22 mouse cellular contexts compared by ENCODE assay signal in the genomic region with DNA sequence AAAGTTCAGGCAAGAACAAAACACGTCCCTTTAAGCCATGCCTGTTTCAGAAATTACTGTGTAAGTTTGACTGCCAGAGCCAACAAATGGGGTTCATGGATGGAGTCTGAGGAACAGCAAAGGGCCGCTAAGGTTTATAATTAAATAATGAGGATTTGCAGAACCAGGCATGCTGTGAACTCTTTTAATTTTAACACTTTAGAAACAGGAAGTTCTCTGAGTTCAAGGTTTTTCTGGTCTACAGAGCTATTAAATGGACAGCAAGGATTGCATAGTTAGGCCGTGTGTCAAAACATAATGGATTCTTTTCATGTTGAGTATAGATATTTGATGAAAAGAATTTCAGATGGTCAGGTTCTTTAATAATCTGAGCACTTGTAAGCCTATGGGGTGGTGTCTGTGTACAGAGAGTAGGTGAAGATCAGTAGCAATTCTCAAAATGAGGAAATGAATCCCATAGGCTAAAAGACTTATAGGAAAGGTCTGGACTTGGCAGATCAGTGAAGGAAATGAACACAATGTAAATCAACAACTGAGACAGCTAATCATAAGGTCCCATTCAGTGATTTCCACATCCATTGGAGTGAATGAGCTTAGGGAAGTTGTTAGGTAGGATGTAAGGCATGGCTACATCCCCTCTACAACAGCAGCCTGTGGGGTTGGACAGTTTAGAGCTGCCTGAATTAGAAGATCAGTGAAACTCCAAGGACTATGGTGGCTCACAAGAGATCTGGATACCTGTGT. TPM values are rescaled to one million over a fixed set of nuclear protein-coding genes. Genes with fewer than 3 reads are reported as not detected.
DNase-seq lines count a peak whose midpoint lies in the region; ATAC-seq and TF ChIP-seq lines count a peak whose summit lies in the region.
"Not testable (repeated sequence)": the region's sequence is repeated elsewhere in the genome, so short reads cannot be mapped to it uniquely, and the experiment has no call there.
"Had no signal": no experiment of that assay in that cellular context is flagged by ENCODE, and none has a peak within 500 bp of the region (broad histone marks: within the 10 kb centered on the region; RNA-seq: fewer than 3 reads in every experiment).

No protein-coding gene starts in this region.

- H3K4me1 ChIP-seq in lung, postnatal 0 days (ENCODE audit: insufficient read depth, low read depth, low read length), result not testable (repeated sequence)

- not testable (repeated sequence) for H3K9me3 ChIP-seq in lung, postnatal 0 days (ENCODE audit: low read length)

- peak; percentile 56 for ATAC-seq in common myeloid progenitor, adult 5-6 weeks (replicated peaks; ENCODE audit: low read depth, poor library complexity, severe bottlenecking)
- ATAC-seq in granulocyte monocyte progenitor cell, adult 5-6 weeks (replicated peaks; ENCODE audit: poor library complexity, severe bottlenecking), result peak; percentile 98
- not testable (repeated sequence) for ATAC-seq in lung, postnatal 0 days
- ATAC-seq in megakaryocyte, adult 5-6 weeks (ENCODE audit: poor library complexity, severe bottlenecking), result peak; percentile 74
- ATAC-seq in megakaryocyte progenitor cell, adult 5-6 weeks (replicated peaks; ENCODE audit: poor library complexity), result peak; percentile 66

- H3K4me2 ChIP-seq in lung, postnatal 0 days (replicated peaks; ENCODE audit: low read depth, low read length), result not testable (repeated sequence)

- not testable (repeated sequence) for TF ChIP-seq CTCF in lung, postnatal 0 days (IDR thresholded peaks at IDR 0.05)

- H3K36me3 ChIP-seq in lung, postnatal 0 days (ENCODE audit: insufficient read depth, low read length), result not testable (repeated sequence)

- TF ChIP-seq EP300 in lung, postnatal 0 days (IDR thresholded peaks at IDR 0.05), result not testable (repeated sequence)

- not testable (repeated sequence) for H3K4me3 ChIP-seq in lung, postnatal 0 days (ENCODE audit: low read depth, low read length)

- peak; percentile 28 for DNase-seq in A20 (ENCODE audit: low read depth, low spot score)
- DNase-seq in lung, postnatal 0 days (ENCODE audit: low spot score), result peak; percentile 1

- WGBS in lung, postnatal 0 days, result 62% methylated on average over 2 of the region's 3 CpGs

- H3K27me3 ChIP-seq in lung, postnatal 0 days (replicated peaks; ENCODE audit: insufficient read depth, low read length), result not testable (repeated sequence)

- H3K9ac ChIP-seq in lung, postnatal 0 days (replicated peaks; ENCODE audit: low read depth), result not testable (repeated sequence)

- not testable (repeated sequence) for H3K27ac ChIP-seq in lung, postnatal 0 days (ENCODE audit: low read length)

RNA-seq across cellular contexts. Expression of gene Gm21761, which starts 4.3 kb away (rescaled TPM):
- total RNA-seq in common myeloid progenitor, adult 5-6 weeks (2017), result 0.59 TPM in 1 of 2 replicates, not detected in the other
- total RNA-seq in granulocyte monocyte progenitor cell, adult 5-6 weeks (2014; fragmentation: Nextera tagmentation), result not detected in 2 replicates
- total RNA-seq in granulocyte monocyte progenitor cell, adult 5-6 weeks (2017), result not detected in 2 replicates
- polyA plus RNA-seq in lung, postnatal 0 days (2015; fragmentation: Nextera tagmentation; extraction: Ambion mirVana), result not detected in 2 replicates
- total RNA-seq in megakaryocyte, adult 5-6 weeks (2015), result not detected in 2 replicates
- total RNA-seq in megakaryocyte, adult 5-6 weeks (2017), result not detected in 2 replicates
- not detected in 2 replicates for total RNA-seq in megakaryocyte progenitor cell, adult 5-6 weeks (2015)
- not detected in 2 replicates for total RNA-seq in megakaryocyte progenitor cell, adult 5-6 weeks (2017)
- total RNA-seq: adrenal gland, adult 18-20 months; adrenal gland, adult 2 months; adrenal gland, adult 8-10 months; adrenal gland, postnatal 10 days; adrenal gland, postnatal 14 days; adrenal gland, postnatal 25 days; adrenal gland, postnatal 36 days; adrenal gland, postnatal 4 days; MEL had no signal
- polyA plus RNA-seq: activated CD4-positive, CD25-positive, alpha-beta regulatory T cell, adult 4 months; adrenal gland, adult 2 months; brain, embryonic 14.5 days; CD4-positive, CD25-positive, alpha-beta regulatory T cell, adult 4 months; cerebellum, adult 2 months; G1E had no signal

RNA-seq across cellular contexts. Expression of gene B020031M17Rik, which starts 25.8 kb away (rescaled TPM):
- not detected in 2 replicates for total RNA-seq in common myeloid progenitor, adult 5-6 weeks (2017)
- not detected in 2 replicates for total RNA-seq in granulocyte monocyte progenitor cell, adult 5-6 weeks (2014; fragmentation: Nextera tagmentation)
- total RNA-seq in granulocyte monocyte progenitor cell, adult 5-6 weeks (2017), result not detected in 2 replicates
- polyA plus RNA-seq in lung, postnatal 0 days (2015; fragmentation: Nextera tagmentation; extraction: Ambion mirVana), result not detected in 2 replicates
- not detected in 2 replicates for total RNA-seq in megakaryocyte, adult 5-6 weeks (2015)
- not detected in 2 replicates for total RNA-seq in megakaryocyte, adult 5-6 weeks (2017)
- not detected in 2 replicates for total RNA-seq in megakaryocyte progenitor cell, adult 5-6 weeks (2015)
- total RNA-seq in megakaryocyte progenitor cell, adult 5-6 weeks (2017), result not detected in 2 replicates
- total RNA-seq: adrenal gland, adult 18-20 months; adrenal gland, adult 2 months; adrenal gland, adult 8-10 months; adrenal gland, postnatal 10 days; adrenal gland, postnatal 14 days; adrenal gland, postnatal 25 days; adrenal gland, postnatal 36 days; adrenal gland, postnatal 4 days; G1E; MEL had no signal
- polyA plus RNA-seq: activated CD4-positive, CD25-positive, alpha-beta regulatory T cell, adult 4 months; adrenal gland, adult 2 months; brain, embryonic 14.5 days; CD4-positive, CD25-positive, alpha-beta regulatory T cell, adult 4 months; cerebellum, adult 2 months; G1E had no signal

RNA-seq across cellular contexts. Expression of gene Tcstv1, which starts 30.2 kb away (rescaled TPM):
- not detected in 2 replicates for total RNA-seq in common myeloid progenitor, adult 5-6 weeks (2017)
- not detected in 2 replicates for total RNA-seq in granulocyte monocyte progenitor cell, adult 5-6 weeks (2014; fragmentation: Nextera tagmentation)
- total RNA-seq in granulocyte monocyte progenitor cell, adult 5-6 weeks (2017), result not detected in 2 replicates
- polyA plus RNA-seq in lung, postnatal 0 days (2015; fragmentation: Nextera tagmentation; extraction: Ambion mirVana), result not detected in 2 replicates
- not detected in 2 replicates for total RNA-seq in megakaryocyte, adult 5-6 weeks (2015)
- total RNA-seq in megakaryocyte, adult 5-6 weeks (2017), result not detected in 2 replicates
- not detected in 2 replicates for total RNA-seq in megakaryocyte progenitor cell, adult 5-6 weeks (2015)
- not detected in 2 replicates for total RNA-seq in megakaryocyte progenitor cell, adult 5-6 weeks (2017)
- total RNA-seq: adrenal gland, adult 18-20 months; adrenal gland, adult 2 months; adrenal gland, adult 8-10 months; adrenal gland, postnatal 10 days; adrenal gland, postnatal 14 days; adrenal gland, postnatal 25 days; adrenal gland, postnatal 36 days; adrenal gland, postnatal 4 days; CH12.LX; G1E; MEL had no signal
- polyA plus RNA-seq: activated CD4-positive, CD25-positive, alpha-beta regulatory T cell, adult 4 months; adrenal gland, adult 2 months; brain, embryonic 14.5 days; CD4-positive, CD25-positive, alpha-beta regulatory T cell, adult 4 months; cerebellum, adult 2 months; G1E; Patski had no signal
